Mouse (Mus musculus) lung, postnatal 36 days (tissue): ENCODE results near the gene Rnf180.

Source experiments
- DNase-seq: peaks from one replicate; pipeline ENCODE4 v3.0.0; 2022; ENCODE audit warnings: mixed read lengths

Rnf180 gene

DNA sequence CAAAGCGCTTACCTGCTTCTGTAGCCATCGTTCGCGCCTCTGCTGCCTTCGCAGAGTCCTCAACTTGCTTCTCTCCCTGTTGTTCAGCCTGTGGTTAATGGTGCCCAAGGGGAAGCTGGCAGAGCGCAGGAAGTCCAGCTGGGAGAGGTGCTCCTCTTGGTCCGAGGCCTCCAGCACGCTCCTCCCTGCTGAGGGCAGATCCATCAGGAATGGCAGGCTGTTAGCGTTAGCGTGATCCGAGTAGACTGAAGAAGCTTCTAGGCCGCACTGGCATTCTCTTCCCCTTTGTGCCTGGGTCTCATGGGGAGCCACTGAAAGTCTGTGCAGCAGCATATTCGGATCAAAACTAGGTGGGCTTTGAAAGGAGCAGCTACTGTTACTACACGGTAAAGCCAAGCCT is 45.0 kb downstream of the Rnf180 start:
- no peak for DNase-seq

DNA sequence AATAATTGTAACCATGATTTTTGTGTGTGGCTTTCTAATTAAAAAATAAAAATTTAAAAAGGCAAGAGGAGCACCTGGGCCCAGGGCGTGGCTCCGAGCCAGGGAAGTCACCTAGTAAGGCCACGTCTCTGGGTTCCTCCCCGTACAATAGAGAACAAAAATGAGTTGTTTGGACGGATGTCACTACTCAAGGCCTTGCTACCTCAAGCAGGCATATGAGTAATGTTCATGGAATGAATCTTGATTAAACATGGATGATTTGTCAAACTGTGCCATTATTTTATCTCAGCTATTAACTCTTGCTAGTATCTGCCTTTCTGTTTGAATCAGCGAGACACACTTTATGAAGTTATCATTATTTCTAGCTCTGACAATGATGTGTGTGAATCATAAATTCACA is 46.9 kb downstream of the Rnf180 start:
- DNase-seq = no peak

DNA sequence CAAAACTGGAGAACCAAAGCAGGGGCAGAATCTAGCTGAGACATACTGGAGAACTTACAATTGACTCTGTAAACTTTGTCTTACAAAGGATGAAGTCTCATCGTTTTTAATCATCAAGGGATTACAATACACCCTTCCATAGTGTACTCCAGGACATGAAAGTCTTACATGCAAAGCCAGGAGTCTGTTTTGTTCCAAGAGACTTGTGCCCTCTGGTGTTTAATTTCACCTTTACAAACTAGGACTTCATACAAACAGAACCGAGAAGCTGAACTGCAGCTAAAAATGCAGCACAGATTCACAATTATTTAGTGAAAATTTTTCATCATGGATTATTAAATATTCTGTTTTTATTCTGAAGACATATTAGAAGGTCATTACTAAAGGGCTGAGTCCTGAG is 53.8 kb downstream of the Rnf180 start:
- no peak for DNase-seq

DNA sequence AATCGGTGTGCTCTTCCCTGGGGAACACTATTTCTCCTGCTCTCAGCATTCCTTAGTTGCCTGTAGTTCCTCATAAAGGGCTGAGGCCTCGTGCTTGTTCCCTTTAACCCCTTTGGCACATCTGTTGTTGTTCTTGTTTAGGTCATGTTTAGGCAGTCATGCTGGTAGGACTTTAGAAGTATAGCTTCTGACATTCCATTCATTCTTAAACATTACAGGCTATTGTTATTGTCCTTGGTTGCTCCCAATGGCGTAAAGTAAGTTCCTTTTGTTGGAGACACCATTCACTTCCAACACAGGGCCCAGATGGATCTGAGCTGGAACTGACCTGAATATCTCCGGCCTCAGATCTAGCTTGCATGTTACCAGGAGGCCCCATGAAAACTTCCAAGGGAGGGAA is 67.5 kb downstream of the Rnf180 start:
- no peak for DNase-seq

DNA sequence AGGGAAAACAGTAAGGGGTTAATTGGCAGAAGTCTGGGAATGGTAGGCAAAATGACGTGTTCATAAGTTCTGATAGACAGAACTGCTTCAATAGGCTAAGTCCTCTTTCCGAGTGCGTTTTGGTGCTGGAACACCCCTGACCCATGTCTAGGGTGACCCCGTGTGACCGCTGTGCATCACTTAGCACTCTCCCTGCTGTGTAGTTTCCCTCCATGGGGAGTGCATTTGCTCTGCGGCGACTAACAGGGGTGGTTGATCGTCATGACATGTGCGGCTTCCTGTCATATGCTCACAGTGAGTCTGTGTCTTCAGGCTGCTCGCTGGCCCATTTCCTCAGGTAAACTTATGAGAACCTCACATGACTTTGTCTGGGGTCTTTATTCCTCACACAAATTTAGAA is 70.6 kb downstream of the Rnf180 start:
- DNase-seq = no peak

DNA sequence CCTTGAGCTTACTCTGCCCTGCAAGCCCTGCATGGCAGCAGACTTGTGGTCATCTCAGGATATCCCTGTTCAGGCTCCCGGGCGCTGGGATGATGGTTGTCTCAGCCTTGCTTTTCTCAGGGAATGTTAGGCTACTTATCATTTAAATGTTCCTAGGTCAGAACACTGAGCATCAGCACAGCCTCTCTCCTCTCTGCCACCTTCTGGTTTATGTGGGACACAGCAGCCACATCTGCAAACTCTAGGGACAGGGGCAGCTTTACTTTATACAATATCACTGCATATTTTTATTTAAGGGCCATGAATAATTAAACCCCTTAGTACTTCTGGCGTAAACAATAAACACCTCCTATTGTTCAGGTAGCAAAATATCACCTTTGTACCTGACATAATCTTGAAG is 71.5 kb downstream of the Rnf180 start:
- no peak for DNase-seq

DNA sequence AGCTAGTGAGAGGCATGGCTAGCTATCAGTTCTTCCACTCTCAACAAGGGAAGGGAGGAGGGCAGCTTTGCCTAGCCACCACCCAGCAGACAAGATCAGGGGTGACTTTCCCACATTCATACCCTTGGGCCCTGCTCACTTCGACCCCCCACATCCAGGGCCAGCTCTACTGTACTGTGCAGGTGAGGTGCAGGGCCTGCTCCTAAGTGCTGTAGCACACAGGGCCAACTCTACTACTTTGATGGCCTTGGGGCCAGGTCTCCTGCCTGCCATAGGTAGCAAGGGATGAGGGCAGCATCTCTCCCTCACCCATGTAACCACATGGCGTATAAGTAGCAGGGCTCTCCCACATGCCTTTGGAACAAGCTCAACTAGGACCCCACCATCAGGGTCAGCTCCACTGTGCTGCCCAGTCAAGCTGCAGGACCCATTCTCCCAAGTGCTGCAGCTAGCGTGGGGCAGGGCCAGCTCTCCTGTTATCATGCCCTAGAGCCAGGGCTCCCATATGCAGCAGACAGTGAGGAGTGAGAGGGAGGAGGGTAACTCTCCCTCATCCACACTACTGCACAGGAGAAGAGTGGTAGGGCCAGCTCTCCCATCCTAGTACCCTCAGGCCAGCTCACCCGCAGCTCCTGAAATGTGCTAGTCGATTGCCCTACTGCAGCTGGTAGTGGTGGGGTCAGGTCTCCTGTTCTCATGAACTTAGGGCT is 72.4 kb downstream of the Rnf180 start:
- no peak for DNase-seq

DNA sequence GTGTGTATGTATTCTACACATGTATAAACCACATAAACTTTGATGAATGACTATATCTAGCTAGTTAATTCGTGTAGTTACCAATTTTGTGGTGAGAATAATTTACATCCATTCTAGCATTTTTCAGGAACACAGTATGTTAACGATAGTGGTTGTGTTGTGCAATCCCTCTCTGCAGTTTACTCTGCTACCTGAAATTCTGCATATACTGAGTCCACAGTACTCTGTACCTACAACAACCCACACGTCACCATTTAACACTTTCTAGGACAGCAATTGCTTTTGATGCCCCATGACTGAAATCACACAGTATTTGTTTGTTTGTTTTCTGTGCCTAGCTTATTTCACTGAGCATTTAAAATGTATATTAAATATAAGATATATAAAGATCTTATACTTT is 83.9 kb downstream of the Rnf180 start:
- DNase-seq = no peak

DNA sequence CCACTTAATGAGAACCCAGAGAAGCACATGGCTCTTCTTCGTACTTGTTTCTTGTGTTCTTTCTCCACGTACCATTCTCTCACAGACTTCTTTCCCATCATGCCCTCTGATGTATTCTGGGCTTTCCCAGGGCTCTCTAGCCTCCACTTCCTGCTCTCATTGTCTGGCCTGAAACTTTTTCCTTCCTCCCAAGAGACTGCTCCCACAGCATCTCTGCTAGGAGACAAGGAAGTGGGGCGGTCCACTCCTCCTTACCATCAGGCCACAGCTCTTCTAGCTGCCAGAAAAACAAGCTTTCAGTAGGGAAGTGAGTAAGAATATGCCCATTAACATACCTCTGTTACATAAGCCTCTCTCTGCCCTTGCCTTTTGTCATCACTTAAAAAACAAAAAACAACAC is 90.8 kb downstream of the Rnf180 start:
- no peak for DNase-seq

DNA sequence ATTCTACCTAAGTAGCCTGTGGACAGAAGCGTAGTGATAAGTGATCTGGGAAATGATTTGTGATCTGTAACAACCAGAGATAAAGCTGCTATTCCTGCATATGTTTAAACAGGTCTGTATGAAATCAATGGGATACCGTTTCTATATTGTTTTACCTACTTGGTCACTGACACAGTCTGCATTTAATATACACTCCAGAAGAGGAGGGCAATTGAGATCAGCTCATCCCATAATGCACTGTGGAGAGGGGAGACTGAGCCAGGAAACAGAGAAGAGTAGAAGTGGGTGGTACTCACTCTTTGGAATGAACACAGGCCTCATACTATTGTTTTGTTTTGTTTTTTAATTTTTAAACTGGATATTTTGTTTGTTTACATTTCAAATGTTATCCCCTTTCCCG is 96.0 kb downstream of the Rnf180 start:
- DNase-seq = no peak

DNA sequence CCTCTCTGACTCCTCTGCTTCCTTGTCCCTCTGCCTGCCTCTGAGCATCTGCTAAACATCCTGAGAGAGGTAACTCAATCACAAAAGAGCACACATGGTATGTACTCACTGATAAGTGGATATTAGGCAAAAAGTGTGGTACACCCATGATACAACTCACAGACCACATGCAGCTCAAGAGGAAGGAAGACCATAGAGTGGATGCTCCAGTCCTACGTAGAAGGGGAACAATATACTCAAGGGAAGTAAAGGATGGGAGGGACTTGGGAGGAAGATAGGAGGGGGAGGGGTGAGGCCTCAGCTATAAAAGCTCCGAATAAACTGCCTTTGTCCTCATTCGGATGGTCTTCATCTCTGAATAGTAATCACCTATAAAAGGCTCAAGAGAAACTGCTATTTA is 96.6 kb downstream of the Rnf180 start:
- DNase-seq = no peak

DNA sequence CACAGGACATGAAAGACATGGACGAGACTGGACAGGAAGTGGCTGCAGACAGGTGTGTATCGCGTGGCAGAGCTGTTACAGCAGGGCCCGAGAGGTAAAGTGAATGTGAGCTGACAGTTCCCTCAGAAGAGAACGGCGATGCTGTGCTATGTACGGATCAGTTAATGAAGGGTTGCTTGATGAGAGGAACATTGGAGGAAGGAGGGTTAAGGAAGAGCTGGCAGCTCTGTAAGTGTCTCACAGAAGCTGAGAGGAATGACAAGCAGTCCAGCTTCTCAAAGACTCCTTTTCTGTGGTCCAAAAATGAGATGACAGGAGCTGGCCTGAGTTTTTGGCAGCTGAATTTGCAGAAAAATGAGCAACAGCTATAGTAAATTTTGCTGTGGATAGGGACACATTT is 101.0 kb downstream of the Rnf180 start:
- DNase-seq = no peak

DNA sequence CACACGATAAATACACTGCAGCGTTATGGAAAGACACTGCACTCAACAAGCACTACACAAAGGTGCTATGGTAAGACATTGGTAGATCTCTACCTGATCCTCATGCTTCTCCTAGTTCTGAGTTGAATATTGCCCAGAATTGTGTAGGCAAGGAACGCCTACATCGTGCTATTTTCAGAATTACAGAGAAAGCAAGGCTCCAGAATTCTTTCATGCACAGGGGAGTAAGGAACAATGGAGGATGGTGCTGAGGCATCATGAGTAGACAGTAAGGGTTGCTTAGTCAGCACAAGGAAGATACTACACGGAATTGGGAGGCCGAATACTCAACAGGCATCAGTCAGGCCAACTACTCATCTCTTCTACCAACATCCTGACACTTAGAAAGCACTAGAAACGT is 105.9 kb downstream of the Rnf180 start:
- no peak for DNase-seq

DNA sequence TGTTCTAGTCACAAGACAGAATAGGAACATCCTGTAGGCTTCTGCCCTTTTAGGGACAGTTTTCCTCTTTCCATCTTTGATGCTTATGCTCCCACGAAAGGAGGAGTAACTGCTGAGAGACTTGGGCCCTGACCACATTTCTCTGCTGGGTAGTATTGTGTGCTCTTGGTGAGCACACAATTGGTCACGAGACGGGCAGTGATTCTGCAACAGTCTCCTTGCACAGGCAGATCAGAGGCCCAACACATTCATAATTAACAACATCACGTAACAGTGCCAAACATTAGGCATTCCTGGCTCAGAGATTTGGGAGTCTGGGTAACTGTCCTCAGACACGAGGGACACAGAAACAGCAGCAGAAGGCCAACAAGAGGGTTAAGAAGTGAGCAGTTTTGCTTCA is 113.8 kb downstream of the Rnf180 start:
- DNase-seq = no peak

DNA sequence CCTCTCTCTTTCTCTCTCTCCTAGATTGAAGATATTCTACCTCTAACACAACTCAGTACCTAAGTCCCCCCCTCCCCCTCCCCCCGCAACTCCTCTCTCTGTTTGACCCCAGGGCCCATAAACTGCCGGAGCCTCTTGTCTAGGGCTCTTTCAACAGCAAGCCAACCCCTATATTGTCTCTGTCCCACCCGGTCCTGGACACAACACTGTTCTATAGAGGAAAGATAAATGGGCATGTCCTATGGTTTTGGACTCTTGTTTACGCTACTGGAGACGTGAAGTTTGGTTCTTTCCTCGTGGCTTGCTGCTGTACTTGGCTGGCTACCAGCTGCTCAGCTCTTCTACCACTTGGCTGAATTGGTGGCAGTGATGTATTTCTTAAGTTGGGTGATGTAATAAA is 129.2 kb downstream of the Rnf180 start:
- no peak for DNase-seq

DNA sequence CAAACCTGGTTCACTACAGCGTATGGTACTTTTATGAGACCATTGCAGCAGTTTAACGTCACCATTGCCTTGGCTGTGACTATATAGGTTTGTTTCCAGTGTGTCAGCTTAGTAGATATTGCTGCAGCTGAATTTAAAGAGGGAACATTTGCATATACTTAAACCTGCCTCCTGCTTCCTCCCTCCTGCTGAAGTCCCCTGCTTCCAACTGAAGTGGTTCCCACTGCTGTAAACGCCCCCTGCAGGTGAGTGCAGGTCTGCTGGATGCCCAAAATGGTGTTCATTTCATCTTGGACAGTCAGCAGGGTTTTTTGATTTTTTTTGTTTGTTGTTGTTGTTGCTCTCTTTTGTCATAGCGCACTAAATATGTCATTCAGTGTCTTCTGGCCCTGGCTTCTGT is 140.7 kb downstream of the Rnf180 start:
- DNase-seq = peak; percentile 43

DNA sequence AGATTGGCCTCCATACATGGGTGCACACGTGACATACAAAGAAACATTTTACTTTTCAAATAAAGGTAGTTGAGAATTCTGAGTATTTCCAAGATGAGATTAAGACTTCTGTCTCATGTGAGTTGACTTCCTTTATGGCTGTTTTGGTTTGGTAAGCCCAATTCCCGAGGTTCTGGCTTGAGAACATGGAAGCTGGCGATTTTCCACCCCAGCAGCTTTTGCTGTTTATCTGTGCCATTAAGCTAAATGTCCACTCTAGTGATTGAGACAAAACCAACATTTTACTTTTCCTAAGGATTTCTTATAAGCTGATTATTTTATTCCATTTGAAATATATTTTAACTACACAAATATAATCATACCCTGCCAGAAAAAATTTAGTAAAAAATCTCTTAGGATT is 144.6 kb downstream of the Rnf180 start:
- DNase-seq = no peak

DNA sequence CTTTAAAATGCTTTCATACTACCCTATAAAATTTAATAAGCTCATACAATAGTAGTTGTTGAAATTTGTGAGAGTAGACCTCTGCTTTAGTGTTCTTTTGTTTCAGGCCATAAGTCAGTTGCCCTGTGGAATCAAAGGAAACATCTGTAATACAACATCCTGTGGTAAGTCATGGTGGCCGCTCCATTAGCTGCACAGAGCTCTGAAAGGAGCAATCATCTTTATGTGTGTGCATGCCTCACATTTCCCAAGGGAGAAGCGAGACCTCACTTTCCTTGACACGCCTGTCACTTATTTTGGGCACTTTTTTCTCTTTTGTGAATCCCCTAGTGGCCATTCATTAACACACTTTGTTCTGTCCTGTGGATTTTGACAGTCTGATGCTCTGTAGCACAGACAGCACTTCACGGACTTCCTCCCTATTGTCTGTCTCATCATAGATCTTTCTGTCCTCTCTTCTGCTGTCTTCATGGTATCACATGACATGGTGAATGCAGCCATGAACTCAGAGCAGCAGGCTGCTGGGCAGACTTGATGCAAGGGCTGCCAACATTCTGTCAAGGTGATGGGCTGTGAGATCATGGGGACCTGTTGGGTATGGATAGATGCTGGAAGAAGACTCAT is 146.7 kb downstream of the Rnf180 start:
- DNase-seq = no peak

DNA sequence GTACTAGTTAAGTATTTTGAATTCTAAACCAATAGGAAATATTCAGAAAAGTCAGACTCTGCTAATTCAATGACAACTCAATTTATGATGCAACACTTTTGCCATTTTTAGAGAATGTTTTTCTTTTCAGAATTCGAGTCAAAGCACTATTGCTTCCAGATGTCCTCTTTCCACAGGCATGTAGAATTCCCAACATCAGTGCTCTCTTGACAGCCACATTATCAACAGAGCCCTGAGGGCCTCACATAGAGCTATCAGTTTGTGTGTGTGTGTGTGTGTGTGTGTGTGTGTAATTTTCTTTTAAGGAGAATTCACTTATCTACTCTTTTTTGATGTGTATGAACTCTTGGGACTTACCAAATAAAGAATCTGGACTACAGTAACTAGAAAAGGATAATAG is 147.8 kb downstream of the Rnf180 start:
- peak; percentile 2 for DNase-seq

DNA sequence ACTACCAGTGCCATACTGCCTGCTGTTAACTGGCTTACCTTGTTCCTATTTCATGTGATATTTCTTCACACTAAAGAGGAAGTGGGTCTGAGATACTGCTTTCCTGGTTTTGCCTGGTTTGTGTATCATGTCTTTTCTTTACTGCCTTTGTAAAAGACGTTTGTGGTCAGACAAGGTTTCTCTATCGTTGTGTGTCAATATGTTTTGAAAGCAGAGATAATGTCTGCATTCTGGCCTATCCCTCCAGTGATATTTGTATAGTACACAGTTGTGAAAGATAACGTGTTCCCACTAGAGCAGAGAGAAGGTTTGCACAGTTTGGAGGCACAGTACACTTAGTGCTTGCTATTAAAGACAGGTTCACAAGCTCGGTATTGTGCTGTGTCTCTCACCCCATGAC is 154.7 kb downstream of the Rnf180 start:
- DNase-seq = no peak

DNA sequence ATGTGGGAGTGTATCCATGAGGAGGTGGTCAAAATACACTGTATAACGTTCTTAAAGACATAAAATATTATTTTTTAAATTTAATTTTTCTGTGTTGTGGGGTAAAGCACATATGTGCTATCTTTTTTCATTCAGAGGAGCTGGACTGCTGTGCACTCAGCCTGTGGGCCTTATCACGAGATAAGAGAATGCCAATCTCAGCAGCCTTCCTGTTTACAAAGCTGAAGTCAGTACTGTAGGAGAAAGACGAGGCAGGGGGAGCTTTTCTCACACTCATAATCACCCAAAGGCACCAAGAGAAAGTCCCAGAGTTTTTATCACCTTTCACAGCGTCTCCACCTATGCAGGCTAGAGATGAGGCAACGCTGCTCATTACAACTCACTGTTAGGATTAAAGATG is 160.2 kb downstream of the Rnf180 start:
- DNase-seq = no peak

DNA sequence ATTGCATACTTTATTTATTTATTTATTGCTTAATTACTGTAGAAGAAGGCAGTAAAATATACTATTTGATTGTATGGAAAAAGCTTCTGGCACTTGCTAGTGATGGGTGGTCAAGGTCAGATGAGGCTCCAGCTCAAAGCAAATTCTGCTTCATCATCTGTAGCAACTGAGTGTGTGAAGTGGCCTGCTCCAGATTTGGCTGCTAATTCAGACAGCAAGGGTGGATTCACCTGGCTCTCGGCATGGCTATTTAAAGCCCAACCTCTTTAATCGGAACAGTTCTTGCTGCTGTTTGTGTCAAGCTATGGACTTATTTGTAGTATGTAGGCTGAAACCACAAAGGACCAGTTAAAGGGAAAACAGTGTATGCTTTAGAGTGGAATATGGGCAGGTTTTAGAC is 161.8 kb downstream of the Rnf180 start:
- no peak for DNase-seq

DNA sequence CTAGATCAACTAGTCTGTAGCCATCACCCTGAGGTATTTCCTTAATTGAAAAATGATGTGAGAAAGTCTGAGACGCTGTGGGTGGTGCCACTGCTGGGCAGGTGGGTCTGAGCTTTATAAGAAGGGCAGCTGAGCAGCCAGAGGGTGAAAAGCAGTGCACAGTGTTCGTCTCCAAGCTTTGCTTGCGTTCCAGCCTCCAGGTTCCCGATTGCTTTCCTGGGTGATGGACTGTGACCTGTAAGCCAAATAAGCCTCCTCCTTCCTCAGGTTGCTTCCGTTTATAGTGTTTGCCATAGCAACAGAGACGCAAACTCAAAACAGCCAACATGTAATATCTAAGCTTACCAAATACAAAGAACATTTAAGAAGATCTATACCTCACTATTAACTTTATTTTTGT is 162.2 kb downstream of the Rnf180 start:
- DNase-seq = no peak

DNA sequence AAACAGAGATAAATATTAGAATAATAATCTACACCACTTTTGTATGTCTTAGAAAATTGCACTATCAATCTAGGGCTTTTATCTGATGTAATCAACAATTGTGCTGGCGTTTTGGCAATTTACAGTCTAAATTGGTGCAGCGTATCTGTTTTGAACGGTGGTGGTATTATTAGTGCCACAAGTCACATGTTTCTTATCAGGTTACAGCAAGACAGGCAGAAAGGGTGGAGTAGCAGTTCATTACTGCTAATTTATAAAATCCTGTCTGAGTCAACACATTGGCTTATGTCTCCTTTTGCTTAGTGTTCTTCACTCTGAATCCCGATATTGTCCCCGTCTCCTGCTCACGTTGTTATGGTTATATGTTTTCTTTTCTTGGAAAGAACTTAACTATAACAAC is 164.5 kb downstream of the Rnf180 start:
- DNase-seq = no peak

DNA sequence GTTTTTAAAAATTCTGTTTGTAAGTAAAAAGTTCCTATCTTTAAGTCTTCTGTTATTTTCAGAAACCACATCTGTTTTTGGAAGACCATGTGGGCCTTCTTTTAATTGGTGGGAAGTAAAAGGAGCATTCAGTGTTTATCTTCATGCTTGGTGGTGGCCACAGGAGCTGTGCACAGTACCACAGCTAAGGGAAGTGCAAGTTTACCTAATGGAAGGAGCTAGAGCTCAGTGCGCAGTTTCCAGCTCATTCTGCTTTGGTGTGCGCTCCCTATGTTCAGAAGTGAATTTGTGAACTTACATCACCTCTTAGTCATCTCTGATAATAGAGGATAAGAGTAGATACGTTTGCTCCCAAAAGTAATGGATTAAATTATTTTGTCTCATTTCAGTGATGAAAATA is 172.5 kb downstream of the Rnf180 start:
- DNase-seq = no peak
